Mouse (Mus musculus) liver, embryonic 15.5 days (tissue): ENCODE results near the gene Mtmr4. TPM values are rescaled to one million over a fixed set of nuclear protein-coding genes. Genes with fewer than 3 reads are reported as not detected.

ENCODE experiments used
- ATAC-seq: fragments of 200-750 bp; cut with Nextera tagmentation; 2 replicates; pipeline ENCODE4 v1.8.0; 2017; ENCODE audit warnings: moderate number of reproducible peaks, mild to moderate bottlenecking, moderate library complexity; ENCODE audit not compliant: insufficient read depth
- H3K27ac ChIP-seq: fragments of 300-500 bp; sonication (generic); replicated peaks from 2 replicates; pipeline ENCODE4 v1.5.1; 2015; ENCODE audit warnings: mild to moderate bottlenecking, inconsistent platforms
- H3K27me3 ChIP-seq: fragments of 300-500 bp; sonication (generic); 2 replicates; pipeline ENCODE4 v1.6.1; 2015; ENCODE audit warnings: mild to moderate bottlenecking, inconsistent platforms
- H3K36me3 ChIP-seq: fragments of 300-500 bp; sonication (generic); replicated peaks from 2 replicates; pipeline ENCODE4 v1.6.1; 2015; ENCODE audit warnings: moderate library complexity, mild to moderate bottlenecking, inconsistent platforms
- H3K4me1 ChIP-seq: fragments of 300-500 bp; sonication (generic); replicated peaks from 2 replicates; pipeline ENCODE4 v1.6.1; 2015; ENCODE audit warnings: inconsistent platforms
- H3K4me2 ChIP-seq: fragments of 300-500 bp; sonication (generic); 2 replicates; pipeline ENCODE4 v1.6.1; 2015; ENCODE audit warnings: moderate library complexity, mild to moderate bottlenecking, inconsistent platforms
- H3K4me3 ChIP-seq: fragments of 300-500 bp; sonication (generic); replicated peaks from 2 replicates; pipeline ENCODE4 v1.5.1; 2015; ENCODE audit warnings: mild to moderate bottlenecking, inconsistent platforms
- H3K9ac ChIP-seq: fragments of 300-500 bp; sonication (generic); 2 replicates; pipeline ENCODE4 v1.6.1; 2015; ENCODE audit warnings: moderate library complexity, mild to moderate bottlenecking, inconsistent platforms
- H3K9me3 ChIP-seq: fragments of 300-500 bp; sonication (generic); replicated peaks from 2 replicates; pipeline ENCODE4 v1.6.1; 2016; ENCODE audit warnings: inconsistent platforms
- WGBS: fragments of 180-500 bp; shearing (Covaris S2); methylation state at CpG from one replicate; pipeline ENCODE4 v1.1.7; 2015; ENCODE audit warnings: mixed read lengths; ENCODE audit not compliant: insufficient replicate concordance; 5-methylcytosine and 5-hydroxymethylcytosine counted together
- polyA plus RNA-seq: library from polyadenylated mRNA; unstranded; fragments of >200 nt; fragmentation: Nextera tagmentation; extraction: Ambion mirVana; gene quantifications from 2 replicates; pipeline ENCODE4 v1.2.1, GENCODE M21; 2015

Mtmr4 gene
- polyA plus RNA-seq, 1 experiment from 2014 or later, result 9.7 TPM

GRCm38 (mm10) chr11:87571361-87571950 lies 20.5 kb upstream of the Mtmr4 start:
- peaks cover 17% of the 10 kb centered on the region; the same call in 1 of the 2 replicates for H3K27me3 ChIP-seq
- H3K9ac ChIP-seq, result no peak overlapping the region
- no peak overlapping the region for H3K4me3 ChIP-seq
- no peak overlapping the region for H3K27ac ChIP-seq
- no peak for ATAC-seq
- no peaks in the 10 kb centered on the region for H3K36me3 ChIP-seq
- no peaks in the 10 kb centered on the region for H3K9me3 ChIP-seq
- 50% methylated on average over 1 of the region's 1 CpGs for WGBS
- peaks cover 4% of the 10 kb centered on the region; the same call in 1 of the 2 replicates for H3K4me1 ChIP-seq
- no peak overlapping the region for H3K4me2 ChIP-seq

- 66% methylated on average over 7 of the region's 7 CpGs for WGBS
- H3K27ac ChIP-seq, result no peak overlapping the region
- H3K36me3 ChIP-seq, result no peaks in the 10 kb centered on the region
- H3K9me3 ChIP-seq, result no peaks in the 10 kb centered on the region
- ATAC-seq, result no peak
- peaks cover 18% of the 10 kb centered on the region for H3K4me1 ChIP-seq
- H3K4me3 ChIP-seq, result no peak overlapping the region
- no peak overlapping the region for H3K9ac ChIP-seq
- H3K4me2 ChIP-seq, result no peak overlapping the region
- peaks cover 20% of the 10 kb centered on the region for H3K27me3 ChIP-seq
These were observed 18.2 kb upstream of the Mtmr4 start for GRCm38 (mm10) chr11:87573751-87574150.

- 67% methylated on average over 21 of the region's 21 CpGs for WGBS
- Histone ChIP-seq H3K4me3 (no peak overlapping the region), H3K4me1 (peaks cover 27% of the 10 kb centered on the region), H3K27me3 (peaks cover 17% of the 10 kb centered on the region), H3K9ac (no peak overlapping the region), H3K9me3 (no peaks in the 10 kb centered on the region), H3K36me3 (no peaks in the 10 kb centered on the region), H3K27ac (no peak overlapping the region), H3K4me2 (peak overlapping the region; percentile 7; the same call in 1 of the 2 replicates)
- ATAC-seq, result no peak
These were observed 17.3 kb upstream of the Mtmr4 start for GRCm38 (mm10) chr11:87574520-87575180.

- no peak overlapping the region for H3K9ac ChIP-seq
- peaks cover 29% of the 10 kb centered on the region for H3K4me1 ChIP-seq
- H3K4me3 ChIP-seq, result peak overlapping the region; percentile 64
- H3K9me3 ChIP-seq, result no peaks in the 10 kb centered on the region
- ATAC-seq, result no peak
- H3K27ac ChIP-seq, result no peak overlapping the region
- H3K27me3 ChIP-seq, result peaks cover 11% of the 10 kb centered on the region
- WGBS, result 51% methylated on average over 6 of the region's 6 CpGs
- peak overlapping the region; percentile 97 for H3K4me2 ChIP-seq
- H3K36me3 ChIP-seq, result no peaks in the 10 kb centered on the region
These were observed 14.2 kb upstream of the Mtmr4 start for GRCm38 (mm10) chr11:87577601-87578248.

GRCm38 (mm10) chr11:87578249-87578962 lies 13.6 kb upstream of the Mtmr4 start:
- ATAC-seq, result peak; percentile 69
- H3K4me3 ChIP-seq, result peak overlapping the region; percentile 64
- under 1% methylated on average over 40 of the region's 40 CpGs for WGBS
- H3K4me1 ChIP-seq, result peaks cover 29% of the 10 kb centered on the region
- no peaks in the 10 kb centered on the region for H3K9me3 ChIP-seq
- H3K27me3 ChIP-seq, result peaks cover 11% of the 10 kb centered on the region
- H3K36me3 ChIP-seq, result no peaks in the 10 kb centered on the region
- H3K9ac ChIP-seq, result peak overlapping the region; percentile 63; the same call in 1 of the 2 replicates
- peak overlapping the region; percentile 97 for H3K4me2 ChIP-seq
- peak overlapping the region; percentile 41; the same call in 1 of the 2 replicates for H3K27ac ChIP-seq

GRCm38 (mm10) chr11:87578963-87579601 lies 12.9 kb upstream of the Mtmr4 start:
- H3K4me2 ChIP-seq, result peak overlapping the region; percentile 97
- H3K4me3 ChIP-seq, result peak overlapping the region; percentile 64
- no peak overlapping the region; the same call in 1 of the 2 replicates for H3K9ac ChIP-seq
- WGBS, result 11% methylated on average over 10 of the region's 10 CpGs
- peaks cover 11% of the 10 kb centered on the region for H3K27me3 ChIP-seq
- H3K9me3 ChIP-seq, result no peaks in the 10 kb centered on the region
- peaks cover 29% of the 10 kb centered on the region for H3K4me1 ChIP-seq
- ATAC-seq, result peak; percentile 27; the same call in 1 of the 2 replicates
- H3K27ac ChIP-seq, result peak overlapping the region; percentile 41
- no peaks in the 10 kb centered on the region for H3K36me3 ChIP-seq

GRCm38 (mm10) chr11:87579713-87580112 lies 12.2 kb upstream of the Mtmr4 start:
- H3K9ac ChIP-seq, result no peak overlapping the region; the same call in 1 of the 2 replicates
- WGBS, result 49% methylated on average over 1 of the region's 1 CpGs

GRCm38 (mm10) chr11:87580543-87581085 lies 11.3 kb upstream of the Mtmr4 start:
- Histone ChIP-seq H3K4me2 (no peak overlapping the region), H3K9ac (no peak overlapping the region), H3K36me3 (no peaks in the 10 kb centered on the region), H3K27me3 (peaks cover 11% of the 10 kb centered on the region), H3K4me3 (no peak overlapping the region), H3K4me1 (peaks cover 25% of the 10 kb centered on the region), H3K9me3 (no peaks in the 10 kb centered on the region), H3K27ac (no peak overlapping the region)
- WGBS, result 56% methylated on average over 10 of the region's 10 CpGs
- ATAC-seq, result no peak

More at GRCm38 (mm10) chr11:87579713-87580112, 12.2 kb upstream of the Mtmr4 start:
- Histone ChIP-seq H3K4me3 (no peak overlapping the region), H3K27me3 (peaks cover 11% of the 10 kb centered on the region), H3K36me3 (no peaks in the 10 kb centered on the region), H3K4me2 (peak overlapping the region; percentile 97; the same call in 1 of the 2 replicates), H3K27ac (peak overlapping the region; percentile 41; the same call in 1 of the 2 replicates), H3K4me1 (peaks cover 25% of the 10 kb centered on the region), H3K9me3 (no peaks in the 10 kb centered on the region)
- no peak for ATAC-seq

GRCm38 (mm10) chr11:87581161-87581865 lies 10.6 kb upstream of the Mtmr4 start:
- Histone ChIP-seq H3K4me3 (no peak overlapping the region), H3K9ac (no peak overlapping the region), H3K4me2 (no peak overlapping the region), H3K9me3 (no peaks in the 10 kb centered on the region), H3K36me3 (no peaks in the 10 kb centered on the region), H3K27ac (no peak overlapping the region), H3K27me3 (peaks cover 8% of the 10 kb centered on the region; the same call in 1 of the 2 replicates), H3K4me1 (peaks cover 25% of the 10 kb centered on the region)
- no peak for ATAC-seq
- WGBS, result 75% methylated on average over 12 of the region's 12 CpGs
